Mouse (Mus musculus) adrenal gland, postnatal 10 days (tissue): Measurements from ENCODE around the gene Snx29. TPM values are rescaled to one million over a fixed set of nuclear protein-coding genes. Genes with fewer than 3 reads are reported as not detected.

ENCODE experiments used
- DNase-seq: peaks from one replicate; pipeline ENCODE4 v3.0.0; 2021; ENCODE audit warnings: mixed read lengths
- total RNA-seq, 2 experiments: library from RNA; stranded (reverse); gene quantifications; 2 replicates each; pipeline ENCODE4 v1.2.3; 2021

Gene Snx29
- total RNA-seq, 2 experiments from 2014 or later = 14.7 to 19.7 TPM

DNA sequence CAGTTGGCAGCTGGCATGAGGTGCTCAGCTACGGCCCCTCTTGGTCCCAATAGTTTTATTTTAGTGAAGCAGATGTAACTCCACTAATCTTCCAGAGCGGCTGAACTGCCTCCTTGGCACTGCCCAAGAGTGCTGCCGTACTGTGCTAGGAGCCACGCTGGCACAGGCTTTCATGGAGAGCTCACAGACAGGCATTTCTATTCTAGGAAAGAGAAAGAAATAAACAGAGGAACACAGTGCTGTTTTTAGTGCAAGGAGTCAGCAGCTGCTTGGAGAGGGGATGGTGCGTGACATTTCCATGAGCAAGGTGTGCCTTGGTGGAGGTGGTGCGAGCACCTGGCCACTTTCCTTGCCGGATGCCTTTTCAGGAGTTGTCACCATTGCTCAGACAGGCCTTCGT, 367.4 kb downstream of the Snx29 start:
- DNase-seq = no peak

DNA sequence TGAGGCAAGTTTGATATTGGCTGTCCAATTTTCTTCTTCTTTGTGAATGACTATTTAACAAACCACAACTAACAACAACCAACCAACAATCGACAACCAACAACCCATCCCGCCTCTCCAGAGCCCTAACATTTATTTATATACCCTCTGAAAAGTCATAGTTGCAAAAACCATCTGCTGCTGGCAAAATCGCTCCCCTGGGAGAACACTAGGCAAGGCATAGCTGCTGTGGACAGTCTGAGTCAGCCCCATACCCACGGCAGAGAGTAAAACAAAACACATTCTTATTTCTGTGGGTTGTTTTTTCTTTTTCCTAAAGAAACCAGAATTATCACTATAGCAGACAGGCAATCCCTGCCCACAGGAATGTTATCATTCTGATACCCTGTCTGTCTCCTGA, 368.0 kb downstream of the Snx29 start:
- DNase-seq = no peak

DNA sequence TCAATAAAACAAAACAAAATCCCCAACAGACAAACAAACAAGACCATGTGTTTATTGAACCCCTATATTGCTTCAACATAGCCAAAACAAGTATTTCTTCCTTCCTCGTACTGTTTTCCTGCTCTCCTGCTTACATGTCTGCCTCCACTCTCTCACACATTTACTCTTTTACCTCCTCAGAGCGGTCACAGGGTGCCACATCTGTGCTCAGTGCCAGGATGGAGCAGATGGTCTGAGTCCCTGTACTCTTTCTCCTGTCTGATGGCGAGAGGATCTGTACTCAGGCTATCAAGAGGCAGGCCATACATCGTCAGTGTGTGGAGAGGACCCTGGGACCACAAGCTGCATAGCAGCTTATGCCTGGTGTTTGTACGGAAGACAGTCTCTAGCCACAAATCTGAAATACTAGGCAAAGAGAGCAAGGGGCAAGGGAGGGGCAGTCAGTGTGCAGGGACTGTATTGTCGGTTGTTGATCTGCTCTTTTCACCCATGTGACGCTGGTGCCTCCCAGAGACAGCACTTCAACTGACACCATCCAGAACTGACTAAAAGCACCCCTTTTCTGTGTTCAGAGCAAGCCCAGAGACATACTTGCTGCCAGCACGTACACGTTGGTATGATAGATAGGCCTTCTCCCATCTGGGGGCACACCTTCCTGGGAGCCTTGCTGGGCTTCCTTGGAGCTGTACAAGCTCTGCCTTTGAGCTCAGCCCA, 368.9 kb downstream of the Snx29 start:
- no peak for DNase-seq

DNA sequence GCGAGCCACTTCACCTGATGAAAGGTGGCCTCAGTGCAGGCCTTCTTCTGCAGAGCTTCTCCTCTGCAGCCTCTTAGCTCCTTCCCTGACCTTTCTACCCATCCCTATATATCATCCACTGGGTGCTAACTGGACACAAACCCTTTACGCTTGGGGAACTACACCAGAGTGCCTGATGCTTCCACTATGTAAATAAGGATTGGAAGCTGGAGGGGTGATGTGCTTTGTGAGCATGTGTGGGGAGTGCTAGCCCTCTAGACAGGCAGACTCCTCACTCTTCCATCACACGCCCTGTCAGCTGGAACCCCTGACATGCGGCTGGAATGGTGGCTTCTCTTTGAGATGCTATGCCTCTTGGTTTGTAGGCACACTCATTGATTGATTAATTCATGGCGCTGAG, 370.0 kb downstream of the Snx29 start:
- no peak for DNase-seq

DNA sequence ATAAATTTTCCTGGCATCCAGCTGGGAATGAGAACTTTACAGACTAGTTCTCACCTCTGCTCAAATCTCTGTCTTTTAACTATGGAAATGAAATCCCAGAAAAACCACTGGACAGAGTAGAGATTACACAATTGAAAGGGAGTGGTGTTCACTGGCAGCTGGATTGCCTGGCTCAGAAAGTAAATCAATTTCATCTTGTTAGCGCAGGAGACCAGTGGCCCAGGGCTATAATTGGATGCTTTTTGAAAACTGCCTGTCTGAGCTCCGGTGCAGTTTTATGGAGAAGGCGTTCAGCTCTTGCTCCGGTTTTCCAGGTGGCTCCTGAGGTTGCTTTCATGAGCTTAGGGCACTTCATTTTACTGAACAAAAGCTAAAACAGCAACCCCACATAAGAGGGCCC, 371.7 kb downstream of the Snx29 start:
- no peak for DNase-seq

DNA sequence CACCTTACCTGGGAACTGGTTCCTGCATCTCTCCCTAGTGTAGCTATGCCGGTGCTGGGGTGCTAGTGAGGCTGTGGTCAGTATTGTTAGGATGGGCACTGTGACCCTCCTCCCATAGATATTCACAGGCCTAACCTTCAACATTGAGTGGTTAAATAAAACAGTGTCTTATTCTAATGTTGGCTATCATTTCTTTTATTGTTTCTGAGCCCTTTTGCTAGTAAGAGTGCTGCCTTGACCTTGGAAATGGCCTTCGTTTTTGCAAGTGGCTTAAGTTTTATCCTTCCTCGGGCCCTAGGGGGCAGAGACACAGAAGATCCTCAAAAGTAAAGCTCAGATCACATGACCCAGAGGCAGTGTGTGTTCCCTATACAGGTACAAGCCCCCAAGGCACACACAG, 374.1 kb downstream of the Snx29 start:
- no peak for DNase-seq

DNA sequence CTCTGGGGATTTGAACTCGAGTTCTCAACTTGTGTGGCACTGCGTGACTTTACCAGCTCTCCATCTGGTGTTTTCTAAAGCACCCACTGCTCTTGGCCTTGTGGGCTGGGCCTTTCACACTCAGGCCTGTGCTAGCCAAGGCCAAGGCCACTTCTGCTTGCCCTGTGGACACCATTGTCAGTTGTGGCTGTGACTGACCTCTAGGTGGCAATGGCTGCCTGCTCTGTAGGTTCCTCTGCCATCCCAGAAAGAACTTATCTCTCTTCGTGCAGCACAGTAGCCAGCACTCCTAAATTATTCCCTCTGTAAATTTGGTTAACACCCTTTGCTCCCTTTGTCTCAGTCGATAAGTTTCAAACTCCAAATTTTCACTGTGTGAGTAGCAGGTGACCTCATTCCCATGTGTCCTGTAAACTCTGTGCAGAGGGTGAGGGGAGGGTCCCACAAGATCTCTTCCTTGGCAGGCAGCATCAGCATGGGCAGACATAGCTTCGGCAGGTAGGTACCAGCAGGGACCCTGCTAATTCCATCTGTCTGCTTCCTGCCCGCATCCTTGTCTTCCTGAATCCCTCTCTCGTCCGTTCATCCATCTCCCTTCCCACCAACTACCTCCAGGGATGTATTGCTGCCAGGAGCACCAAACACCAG, 375.1 kb downstream of the Snx29 start:
- peak; percentile 60 for DNase-seq

DNA sequence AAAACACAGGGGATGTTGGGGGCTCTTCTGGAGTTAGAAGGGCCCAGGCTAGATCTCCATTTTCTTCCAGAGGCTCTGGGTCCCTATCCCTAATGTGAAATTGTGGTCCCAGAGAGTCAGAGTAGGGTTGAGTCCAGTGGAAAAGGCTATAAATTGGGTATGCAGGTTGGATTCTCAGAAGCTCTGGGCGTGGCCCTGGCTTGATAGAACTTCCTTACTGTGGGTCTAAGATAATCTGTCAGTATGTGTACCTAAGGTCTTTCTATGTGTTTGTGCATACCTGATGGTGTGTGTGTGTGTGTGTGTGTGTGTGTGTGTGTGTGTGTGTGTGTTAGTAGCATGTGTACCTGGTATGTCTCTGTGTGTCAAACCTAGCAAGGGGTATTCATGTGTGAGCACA, 378.9 kb downstream of the Snx29 start:
- no peak for DNase-seq

DNA sequence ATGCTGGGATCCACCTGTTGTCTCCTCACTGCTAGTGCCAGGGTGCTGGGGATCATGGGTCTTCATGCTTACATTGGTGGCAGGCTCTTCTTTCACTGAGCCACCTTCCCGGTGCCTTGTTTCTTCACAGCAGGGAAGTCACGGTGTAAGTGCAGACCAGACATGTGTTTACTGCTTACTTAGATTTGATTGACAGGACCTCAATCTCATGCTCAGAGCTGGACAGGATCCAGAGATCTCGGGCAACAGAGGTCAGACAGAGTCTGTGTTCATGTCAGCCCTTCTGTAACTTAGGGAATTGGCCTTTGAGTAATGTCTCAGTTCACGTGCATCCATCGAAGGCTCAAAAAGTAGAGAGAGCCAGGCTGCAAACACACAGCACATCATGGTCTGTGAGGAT, 381.4 kb downstream of the Snx29 start:
- no peak for DNase-seq

DNA sequence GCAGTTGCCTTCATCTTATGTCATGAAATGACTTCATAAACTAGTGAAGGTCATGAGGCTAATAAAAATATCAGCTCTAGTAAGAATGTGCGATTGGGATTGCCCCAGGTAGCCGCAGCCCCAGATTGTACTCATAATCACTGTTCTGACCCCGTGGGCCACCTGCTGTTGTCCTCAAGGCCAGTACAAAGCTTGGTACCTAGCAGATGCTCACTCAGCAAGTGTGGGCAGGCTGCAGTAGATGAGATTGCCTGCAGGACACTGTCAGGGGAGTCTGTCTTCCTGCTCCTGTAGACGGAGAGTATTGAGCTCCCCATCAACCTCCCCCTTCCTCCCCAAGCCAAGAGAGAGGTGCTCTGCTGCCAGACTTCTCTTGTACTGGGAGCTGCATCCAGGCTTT, 382.7 kb downstream of the Snx29 start:
- no peak for DNase-seq

DNA sequence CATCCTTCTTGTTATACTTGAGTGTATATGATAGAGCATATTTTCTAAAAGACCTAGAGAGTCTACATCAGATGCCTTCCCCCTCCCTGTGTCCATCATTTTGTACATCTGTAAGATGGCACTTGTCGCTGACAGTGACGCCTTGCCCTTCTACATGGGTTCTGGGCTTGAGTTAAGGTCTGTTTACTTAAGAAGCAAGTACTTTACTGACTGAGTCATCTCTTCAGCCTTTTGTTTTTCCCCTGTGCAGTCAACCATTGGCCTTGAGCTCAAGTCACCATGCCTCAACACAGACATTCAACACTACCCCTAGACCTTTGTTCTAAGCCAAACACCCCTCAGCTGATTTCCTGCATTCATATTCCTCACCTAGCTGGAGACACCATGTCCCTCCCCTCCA, 385.4 kb downstream of the Snx29 start:
- no peak for DNase-seq

DNA sequence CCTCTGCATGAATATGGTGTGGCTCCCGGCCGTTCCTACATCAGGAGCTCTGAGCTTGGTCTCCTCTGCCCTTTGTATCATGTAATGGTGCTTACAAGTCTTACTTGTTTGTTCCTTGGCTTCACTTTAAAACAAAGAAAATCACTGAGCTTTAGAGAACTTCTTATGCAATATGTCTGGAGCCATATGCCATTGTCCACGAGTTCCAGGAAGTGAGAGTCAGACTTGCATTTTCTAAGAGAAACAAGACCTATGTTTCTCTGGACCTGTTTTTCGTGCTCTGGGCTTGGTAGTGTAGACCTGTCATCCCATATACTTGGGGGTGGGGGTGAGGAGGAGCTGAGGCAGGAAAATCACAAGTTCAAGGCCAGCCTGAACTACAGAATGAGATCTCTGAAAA, 386.7 kb downstream of the Snx29 start:
- no peak for DNase-seq

DNA sequence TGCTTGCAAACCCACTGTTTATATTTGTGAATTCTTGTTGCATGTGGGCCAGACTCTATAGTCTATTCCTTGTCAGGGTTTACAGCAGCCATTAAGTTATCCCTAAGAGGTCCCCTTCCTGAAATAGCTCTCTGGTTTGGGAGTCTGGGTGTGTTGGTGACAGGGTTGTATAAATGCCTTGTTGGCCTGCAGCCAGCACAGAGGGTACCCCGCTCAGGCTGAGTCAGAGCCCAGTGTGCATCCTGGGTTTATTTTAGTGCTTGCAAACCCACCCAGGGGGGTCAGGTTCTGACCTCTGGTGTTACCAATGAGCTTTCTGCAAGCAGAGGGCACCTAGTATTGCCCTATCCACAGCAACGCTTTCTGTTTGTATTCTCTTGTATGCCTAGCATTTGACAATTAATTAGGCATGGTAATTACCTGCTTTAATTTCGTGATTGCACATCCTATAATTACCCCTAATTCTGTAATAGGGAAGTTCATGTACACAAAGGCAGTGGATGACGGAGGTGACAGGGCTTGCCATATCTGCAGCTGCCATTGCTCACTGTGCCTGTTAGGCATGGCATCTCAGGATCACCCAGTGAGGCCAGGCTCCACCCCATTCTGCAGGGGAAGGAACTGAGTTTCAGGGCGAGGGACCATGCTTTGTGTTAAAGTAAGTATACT, 387.4 kb downstream of the Snx29 start:
- no peak for DNase-seq

DNA sequence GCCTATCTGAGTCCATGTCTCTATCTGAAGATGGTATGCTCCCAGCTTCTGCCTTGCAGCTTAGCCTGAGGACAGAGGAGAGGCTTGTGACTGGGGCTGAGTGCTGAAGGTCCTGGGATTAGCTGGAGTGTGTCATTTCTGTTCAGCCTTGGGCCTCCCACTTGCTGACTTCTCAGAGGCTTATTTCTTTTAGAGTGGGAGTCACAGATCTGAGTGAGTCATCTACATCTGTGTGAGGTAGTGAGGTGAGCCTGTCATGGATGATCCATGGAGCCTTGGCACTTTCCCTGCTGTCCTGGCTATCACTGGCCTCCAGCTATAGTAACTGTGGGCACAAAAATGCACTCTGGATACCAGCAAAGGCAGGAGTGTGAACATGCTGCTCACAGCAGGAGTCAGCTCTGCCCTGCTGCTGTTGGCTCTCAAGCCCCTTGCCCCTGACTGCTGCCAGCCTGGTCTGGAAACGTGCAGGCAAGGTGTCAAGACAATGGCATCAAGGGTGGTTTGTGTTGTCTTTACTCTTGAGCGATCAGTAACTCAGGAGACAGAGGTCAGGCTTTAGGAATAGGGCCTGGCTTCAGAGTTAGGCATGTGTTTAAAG, 390.7 kb downstream of the Snx29 start:
- DNase-seq = peak; percentile 43

DNA sequence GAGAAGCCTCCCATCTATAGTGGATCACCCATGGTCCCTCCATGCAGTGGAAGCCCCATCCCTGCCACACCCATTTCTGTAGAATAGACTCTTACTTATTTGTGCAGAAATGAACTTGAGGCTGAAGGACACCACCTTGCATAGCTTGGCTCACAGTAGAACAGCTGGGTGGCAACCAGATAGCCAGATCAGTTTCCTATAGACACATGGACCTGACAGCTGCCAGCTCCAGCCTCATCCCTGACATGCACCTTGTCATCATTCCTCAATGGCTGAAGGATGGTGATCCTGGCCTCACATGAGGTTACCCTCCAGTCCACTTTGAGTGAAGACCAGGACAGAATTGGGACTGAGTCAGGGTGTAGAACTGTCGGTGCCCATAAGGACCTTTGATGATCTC, 394.2 kb downstream of the Snx29 start:
- no peak for DNase-seq

DNA sequence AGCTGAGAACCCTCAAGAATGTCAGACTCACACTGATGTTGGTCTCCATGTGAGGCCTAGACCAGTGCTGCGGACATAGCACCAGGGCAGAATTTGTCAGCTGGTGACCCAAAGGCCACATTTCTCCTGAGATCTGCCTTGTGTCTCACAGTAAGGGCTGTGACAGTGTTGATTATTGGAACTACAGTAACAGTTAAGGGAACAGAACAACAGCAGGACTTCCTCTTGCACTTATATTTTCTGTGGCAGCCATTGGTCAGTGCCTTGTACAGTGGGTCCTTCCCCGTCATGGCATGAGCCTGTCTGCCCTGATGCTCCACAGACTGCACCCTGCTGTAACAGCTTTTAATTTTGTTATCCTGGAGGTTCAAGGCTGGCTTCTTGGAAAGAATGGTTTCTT, 403.2 kb downstream of the Snx29 start:
- DNase-seq = no peak

DNA sequence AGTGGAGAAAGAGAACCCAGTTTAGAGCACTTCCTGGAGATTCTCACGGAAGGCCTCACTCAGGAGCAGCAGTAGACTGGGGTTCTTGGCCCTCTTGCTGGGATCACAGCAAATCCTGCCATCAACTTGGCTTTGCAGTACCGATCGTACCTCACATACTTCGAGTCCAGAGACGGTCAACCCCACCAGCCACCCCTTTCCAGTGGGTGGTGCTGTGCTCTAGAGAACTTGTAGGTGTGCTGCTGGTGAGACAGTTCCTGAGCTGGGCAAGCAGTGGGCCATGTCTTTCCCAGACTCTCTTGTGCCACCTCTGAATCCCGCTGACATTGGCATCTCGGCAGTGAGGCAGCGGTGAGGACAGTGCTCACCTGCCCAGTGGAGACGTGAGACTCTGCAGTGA, 404.6 kb downstream of the Snx29 start:
- no peak for DNase-seq

DNA sequence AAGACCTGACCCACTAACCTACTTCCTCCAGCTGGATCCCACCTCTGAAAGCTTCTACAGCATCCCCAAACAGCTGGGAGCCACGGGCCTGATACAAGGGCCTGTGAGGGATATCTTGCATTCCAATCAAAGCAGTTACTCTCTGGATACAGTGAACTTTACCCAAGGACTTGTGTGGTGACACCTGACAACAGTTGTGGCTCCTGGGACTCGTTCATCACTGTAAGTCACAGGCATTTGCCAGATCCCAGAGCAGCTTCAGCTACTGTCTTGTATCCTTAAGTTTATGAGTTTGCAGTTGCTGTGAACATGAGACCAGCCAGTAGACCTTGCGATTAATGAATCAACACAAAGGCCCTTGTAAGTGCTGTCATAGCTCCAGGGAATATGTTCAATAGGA, 405.4 kb downstream of the Snx29 start:
- DNase-seq = no peak

DNA sequence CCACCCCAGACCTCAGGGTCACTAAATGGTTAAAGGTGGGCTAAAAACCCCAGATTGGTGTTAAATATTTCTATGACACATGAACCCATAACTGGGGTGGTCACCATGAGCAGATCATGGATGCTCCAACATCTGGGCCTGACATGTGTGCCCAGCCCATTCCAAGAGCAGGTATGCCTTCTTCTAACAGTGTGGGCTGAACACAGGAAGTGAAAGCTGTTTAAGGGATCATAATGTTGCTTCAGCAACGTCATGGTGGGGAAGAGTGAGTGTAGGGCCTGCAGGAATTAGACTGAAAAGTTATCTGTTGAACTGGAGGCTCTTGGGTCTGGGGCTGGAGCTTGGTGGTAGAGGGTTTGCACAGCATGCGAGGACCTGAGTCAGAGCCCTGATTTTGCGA, 405.9 kb downstream of the Snx29 start:
- no peak for DNase-seq

DNA sequence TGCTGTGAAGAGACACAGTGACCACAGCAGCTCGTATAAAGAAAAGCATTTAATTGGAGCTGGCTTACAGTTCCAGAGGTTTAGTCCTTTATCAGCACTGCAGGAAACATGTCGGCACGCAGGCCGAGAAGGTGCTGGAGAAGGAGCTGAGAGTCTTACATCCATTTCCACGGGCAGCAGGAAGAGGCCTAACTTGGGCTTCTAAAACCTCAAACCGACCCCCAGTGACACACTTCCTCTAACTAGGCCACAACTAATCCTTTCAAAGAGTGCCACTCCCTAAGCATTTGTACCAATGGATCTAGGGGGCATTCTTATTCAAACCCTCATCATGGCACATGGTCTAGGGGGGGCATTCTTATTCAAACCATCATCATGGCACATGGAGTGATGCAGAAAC, 406.4 kb downstream of the Snx29 start:
- no peak for DNase-seq

DNA sequence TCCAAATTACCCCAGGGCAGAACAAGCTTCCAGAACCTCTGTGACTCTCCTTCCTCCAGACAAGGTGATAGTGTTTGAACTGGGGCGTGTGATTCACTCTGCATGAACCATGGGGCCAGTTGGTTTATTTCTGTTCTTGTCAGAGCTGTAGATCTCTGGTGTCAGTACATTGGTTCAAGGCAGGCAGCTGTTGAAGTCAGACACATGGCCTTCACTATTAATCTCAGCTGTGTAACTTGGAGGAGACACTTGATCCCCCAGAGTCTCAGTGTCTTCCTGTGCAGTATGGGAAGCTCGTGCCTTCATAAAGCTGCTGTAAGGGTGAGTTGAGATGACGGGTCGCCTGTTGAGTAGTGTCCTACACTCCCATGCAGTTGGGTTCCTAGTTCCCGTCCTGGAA, 407.1 kb downstream of the Snx29 start:
- DNase-seq = no peak

DNA sequence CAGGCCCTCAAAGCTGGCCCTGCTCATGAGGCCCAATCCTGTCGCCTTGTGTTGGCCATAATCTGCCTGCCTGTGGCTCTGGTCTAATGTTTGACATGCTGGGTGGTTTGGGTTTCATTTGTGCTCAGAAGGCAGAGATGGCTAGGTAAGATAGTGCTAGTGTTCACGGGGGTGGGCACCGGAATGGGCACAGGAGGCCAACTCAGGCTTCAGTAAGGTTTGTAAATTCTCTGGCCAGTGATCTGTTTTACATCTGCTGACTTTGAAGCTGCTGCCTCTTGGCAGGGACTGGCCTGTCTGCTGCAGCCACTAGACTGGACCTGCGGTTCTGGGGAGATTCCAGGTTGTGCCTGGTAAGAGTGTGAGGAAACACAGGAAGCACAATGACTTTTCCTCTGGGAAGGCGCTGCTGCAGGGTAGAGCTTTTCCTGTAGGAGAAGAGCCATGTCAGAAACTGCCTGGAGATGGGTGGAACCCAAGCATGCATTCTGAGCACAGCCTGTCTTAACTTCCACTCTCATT, 408.4 kb downstream of the Snx29 start:
- no peak for DNase-seq

DNA sequence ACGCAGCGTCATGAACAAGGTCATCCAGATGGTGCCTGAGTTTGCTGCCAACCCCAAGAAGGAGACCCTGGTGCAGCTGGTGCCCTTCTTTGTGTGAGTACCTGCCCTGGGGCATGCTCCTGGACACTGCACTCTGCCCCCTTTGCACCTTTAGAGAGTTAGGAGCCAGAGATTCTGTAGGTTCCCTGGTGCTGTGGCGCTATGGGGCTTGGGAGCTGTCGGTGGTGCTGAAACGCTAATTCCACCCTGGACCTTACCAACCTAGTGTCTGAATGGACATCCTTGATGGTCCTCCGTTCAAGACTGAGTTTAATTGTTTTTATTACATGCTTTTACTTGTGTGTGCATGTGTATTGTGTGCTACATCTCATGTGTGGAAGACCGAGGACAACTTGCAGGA, 415.6 kb downstream of the Snx29 start:
- DNase-seq = peak; percentile 55
